Mouse (Mus musculus) myocyte (in vitro differentiated cells): ENCODE measurements at regions not wholly inside any gene's neighbourhood (a gene's known extent, or its start where the extent isn't known, plus 50 kb on each side); places are given as distances from the start of the nearest gene placed in this dataset.

Experiments
- MYOG ChIP-seq, 3 experiments: IDR thresholded peaks; one replicate each; pipeline ENCODE4 v1.6.1; 2011; ENCODE audit warnings: control low read depth in 2 of 3, low read depth in 2 of 3, mild to moderate bottlenecking in 2 of 3; ENCODE audit not compliant: insufficient read length in 2 of 3, control insufficient read depth in 1 of 3, insufficient read depth in 1 of 3
- POLR2AphosphoS2 ChIP-seq: IDR thresholded peaks from one replicate; pipeline ENCODE4 v1.6.1; 2011; ENCODE audit warnings: low read depth, control low read depth; ENCODE audit not compliant: insufficient read length
- USF1 ChIP-seq: IDR thresholded peaks from one replicate; pipeline ENCODE4 v1.6.1; 2011; ENCODE audit warnings: low read depth, mild to moderate bottlenecking, control low read depth, moderate library complexity

- TF ChIP-seq USF1 (no peak), POLR2AphosphoS2 (no peak), MYOG (IDR thresholded peaks at IDR 0.05; ENCODE audit: control insufficient read depth in 1 of 3, insufficient read depth in 1 of 3, insufficient read length in 2 of 3, low read depth in 2 of 3) (peak in 1 of 3 experiments; percentile 28)
Observed at GRCm38 (mm10) chr1:88891041-88891440, 179.2 kb upstream of the Sh3bp4 start.
